In genomic region chr3:103716774-103717760, GRCm38 (mm10) we compare ENCODE assay signal across 9 mouse cellular contexts. TPM values are rescaled to one million over a fixed set of nuclear protein-coding genes. Genes with fewer than 3 reads are reported as not detected.
A peak's percentile ranks its signal among the peaks of the same experiment; 100 is the strongest.
DNase-seq lines count a peak whose midpoint lies in the region; ATAC-seq and TF ChIP-seq lines count a peak whose summit lies in the region.
"Had no signal": no experiment of that assay in that cellular context is flagged by ENCODE, and none has a peak within 500 bp of the region (broad histone marks: within the 10 kb centered on the region; RNA-seq: fewer than 3 reads in every experiment).

No protein-coding gene starts in this region.

- no peak for ATAC-seq in embryonic facial prominence, embryonic 12.5 days (ENCODE audit: insufficient number of reproducible peaks, insufficient read depth, low FRiP score, low TSS enrichment)
- peak; percentile 40 for ATAC-seq in limb, embryonic 13.5 days (ENCODE audit: low FRiP score, low read depth)

- peak overlapping the region; percentile 2; the same call in 1 of the 2 replicates for H3K27ac ChIP-seq in heart, adult 2 months
- H3K27ac ChIP-seq in heart, embryonic 10.5 days = no peak overlapping the region
- H3K27ac ChIP-seq in embryonic facial prominence, embryonic 12.5 days = peak overlapping the region; percentile 80
- peak overlapping the region; percentile 85 for H3K27ac ChIP-seq in limb, embryonic 13.5 days

- no peak overlapping the region for H3K9ac ChIP-seq in heart, adult 2 months (ENCODE audit: low read depth, low read length)
- H3K9ac ChIP-seq in embryonic facial prominence, embryonic 12.5 days = no peak overlapping the region
- no peak overlapping the region for H3K9ac ChIP-seq in limb, embryonic 13.5 days

- WGBS in heart, adult 2 months = 55% methylated on average over 15 of the region's 15 CpGs
- WGBS in heart, embryonic 10.5 days = 56% methylated on average over 15 of the region's 15 CpGs
- WGBS in embryonic facial prominence, embryonic 12.5 days = 45% methylated on average over 14 of the region's 15 CpGs
- 42% methylated on average over 15 of the region's 15 CpGs for WGBS in limb, embryonic 13.5 days

- no peak overlapping the region for H3K4me2 ChIP-seq in embryonic facial prominence, embryonic 12.5 days (replicated peaks)
- H3K4me2 ChIP-seq in limb, embryonic 13.5 days (replicated peaks) = no peak overlapping the region

- H3K4me1 ChIP-seq in heart, adult 2 months (ENCODE audit: control insufficient read depth, insufficient read depth, low read length) = no peaks in the 10 kb centered on the region; the same call in 1 of the 2 replicates
- peaks cover 14% of the 10 kb centered on the region; the same call in 1 of the 2 replicates for H3K4me1 ChIP-seq in heart, embryonic 10.5 days
- H3K4me1 ChIP-seq in embryonic facial prominence, embryonic 12.5 days = peaks cover 15% of the 10 kb centered on the region
- H3K4me1 ChIP-seq in limb, embryonic 13.5 days = peaks cover 50% of the 10 kb centered on the region

- no peak for TF ChIP-seq EP300 in heart, adult 2 months (IDR thresholded peaks at IDR 0.05; ENCODE audit: insufficient read depth, low read depth, low read length)

- no peak overlapping the region for H3K4me3 ChIP-seq in heart, adult 2 months
- no peak overlapping the region for H3K4me3 ChIP-seq in heart, embryonic 10.5 days
- no peak overlapping the region for H3K4me3 ChIP-seq in embryonic facial prominence, embryonic 12.5 days
- no peak overlapping the region for H3K4me3 ChIP-seq in limb, embryonic 13.5 days

- H3K36me3 ChIP-seq in heart, adult 2 months (ENCODE audit: control insufficient read depth, insufficient read depth, low read length) = no peaks in the 10 kb centered on the region
- no peaks in the 10 kb centered on the region for H3K36me3 ChIP-seq in heart, embryonic 10.5 days
- no peaks in the 10 kb centered on the region for H3K36me3 ChIP-seq in embryonic facial prominence, embryonic 12.5 days
- no peaks in the 10 kb centered on the region for H3K36me3 ChIP-seq in limb, embryonic 13.5 days
- H3K36me3 ChIP-seq: G1E had no signal

- no peaks in the 10 kb centered on the region for H3K79me2 ChIP-seq in heart, adult 2 months (replicated peaks; ENCODE audit: control insufficient read depth, insufficient read depth, low read length)

- TF ChIP-seq CTCF in heart, adult 2 months (IDR thresholded peaks at IDR 0.05) = no peak

- TF ChIP-seq POLR2A in heart, adult 2 months (IDR thresholded peaks at IDR 0.05; ENCODE audit: insufficient read depth, low read depth, low read length) = no peak

- intact Hi-C loops in heart, adult 2 months (cut with DNase I) = no loop called here

- no peaks in the 10 kb centered on the region for H3K9me3 ChIP-seq in heart, embryonic 10.5 days
- no peaks in the 10 kb centered on the region for H3K9me3 ChIP-seq in embryonic facial prominence, embryonic 12.5 days
- no peaks in the 10 kb centered on the region for H3K9me3 ChIP-seq in limb, embryonic 13.5 days
- H3K9me3 ChIP-seq: G1E had no signal

- DNase-seq in heart, adult 2 months = peak; percentile 32 to 37
- DNase-seq in heart, embryonic 10.5 days (ENCODE audit: low spot score) = no peak
- peak; percentile 48 for DNase-seq in 3134 (ENCODE audit: extremely low read depth, insufficient read length, low spot score)
- no peak for DNase-seq in layer of hippocampus, postnatal 14 days (ENCODE audit: low spot score in 2 of 2)
- no peak for DNase-seq in ovary, adult 18-20 months (ENCODE audit: low spot score)
- no peak for DNase-seq in adrenal gland, postnatal 4 days (ENCODE audit: low spot score in 2 of 2)

- no peaks in the 10 kb centered on the region for H3K27me3 ChIP-seq in heart, adult 2 months (ENCODE audit: control insufficient read depth, insufficient read depth, low read length)
- no peaks in the 10 kb centered on the region for H3K27me3 ChIP-seq in heart, embryonic 10.5 days (ENCODE audit: insufficient read depth, poor library complexity, severe bottlenecking)
- no peaks in the 10 kb centered on the region for H3K27me3 ChIP-seq in embryonic facial prominence, embryonic 12.5 days
- no peaks in the 10 kb centered on the region for H3K27me3 ChIP-seq in limb, embryonic 13.5 days

RNA-seq across cellular contexts. Expression of gene Olfml3, which starts 20.7 kb away (rescaled TPM):
- total RNA-seq in heart, adult 2 months (2021) = 1 to 10 TPM; 5.7 to 6.0 TPM
- polyA plus RNA-seq in heart, adult 2 months (2012; rRNA removed) = 11.7 and 12.8 TPM in 2 replicates
- 14.1 and 15.4 TPM in 2 replicates for polyA plus RNA-seq in heart, embryonic 10.5 days (2016; fragmentation: Nextera tagmentation; extraction: Ambion mirVana)
- polyA plus RNA-seq in embryonic facial prominence, embryonic 12.5 days (2016; fragmentation: Nextera tagmentation; extraction: Ambion mirVana) = 34.9 and 36.9 TPM in 2 replicates
- 60.8 and 61.0 TPM in 2 replicates for polyA plus RNA-seq in limb, embryonic 13.5 days (2015; fragmentation: Nextera tagmentation; extraction: Ambion mirVana)
- 10 to 100 TPM; 11.1 to 12.6 TPM for total RNA-seq in layer of hippocampus, postnatal 14 days (2021)
- 10 to 100 TPM; 31.6 to 33.6 TPM for total RNA-seq in adrenal gland, postnatal 4 days (2021)
- polyA plus RNA-seq: G1E had no signal

RNA-seq across cellular contexts. Expression of gene Gm10964, which starts 22.1 kb away (rescaled TPM):
- not detected for total RNA-seq in heart, adult 2 months (2021)
- polyA plus RNA-seq in heart, adult 2 months (2012; rRNA removed) = not detected in 2 replicates
- not detected in 2 replicates for polyA plus RNA-seq in heart, embryonic 10.5 days (2016; fragmentation: Nextera tagmentation; extraction: Ambion mirVana)
- not detected in 2 replicates for polyA plus RNA-seq in embryonic facial prominence, embryonic 12.5 days (2016; fragmentation: Nextera tagmentation; extraction: Ambion mirVana)
- polyA plus RNA-seq in limb, embryonic 13.5 days (2015; fragmentation: Nextera tagmentation; extraction: Ambion mirVana) = not detected in 2 replicates
- not detected for total RNA-seq in layer of hippocampus, postnatal 14 days (2021)
- not detected for total RNA-seq in adrenal gland, postnatal 4 days (2021)
- total RNA-seq: G1E had no signal
- polyA plus RNA-seq: G1E had no signal

Comparison
In these comparisons a context has a peak if more than half of its experiments do, and no peak if none do; other contexts are left out.
1. DNase-seq: peak in heart, adult 2 months (2 of 2) and 3134 (single experiment); none in heart, embryonic 10.5 days (single experiment), layer of hippocampus, postnatal 14 days (0 of 2), ovary, adult 18-20 months (single experiment) and adrenal gland, postnatal 4 days (0 of 2).